Mouse (Mus musculus) neural tube, embryonic 10.5 days (tissue): ENCODE data around the gene Zfp148.

Experiments used
- DNase-seq: peaks from one replicate; pipeline ENCODE4 v3.0.0-alpha.2; 2017; ENCODE audit warnings: low spot score; ENCODE audit errors: extremely low spot score

Zfp148 gene

DNA sequence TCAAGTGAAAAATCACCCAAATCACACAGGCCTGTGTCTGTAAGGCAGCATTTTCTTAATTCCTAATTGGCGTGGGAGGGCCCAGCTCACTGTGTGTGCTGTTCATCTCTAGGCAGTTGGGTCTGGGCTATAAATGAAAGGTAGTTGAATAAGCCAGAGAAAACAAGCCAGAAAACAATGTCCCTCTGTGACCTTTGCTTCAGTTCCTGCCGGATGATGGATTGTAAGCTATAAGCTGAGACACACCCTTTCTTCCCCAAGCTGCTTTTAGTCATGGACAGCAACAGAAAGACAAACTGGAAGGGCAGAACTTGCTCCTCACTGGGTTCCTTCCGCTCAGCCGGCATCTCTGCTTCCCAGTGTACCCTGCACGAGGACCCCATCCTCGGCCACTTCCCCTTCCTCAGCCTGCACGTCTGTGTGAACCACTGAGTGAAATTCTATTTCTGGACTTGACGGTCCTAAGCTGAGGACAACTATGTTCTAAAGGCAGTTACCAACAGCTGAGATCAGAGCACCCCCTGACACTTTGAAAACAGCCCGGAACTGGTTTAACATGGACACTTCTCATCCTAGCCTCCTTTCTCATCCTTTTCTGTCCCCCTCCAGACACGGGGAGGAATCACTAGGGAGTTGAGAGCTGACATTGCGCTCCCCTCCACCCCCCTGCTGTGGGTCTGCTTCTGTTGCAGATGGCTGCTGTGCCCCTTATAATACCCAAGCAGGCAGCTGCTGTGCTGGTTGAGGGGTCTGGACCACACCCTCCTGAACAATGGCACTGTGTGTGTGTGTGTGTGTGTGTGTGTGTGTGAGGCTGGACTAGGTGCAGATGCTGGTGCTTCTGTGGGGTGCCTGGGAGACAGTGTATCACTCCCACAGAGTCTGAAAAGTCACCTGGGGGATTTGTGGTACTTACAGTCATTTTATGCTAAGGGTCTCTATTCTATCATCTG, 149.1 kb downstream of the Zfp148 start:
- DNase-seq = peak; percentile 26

DNA sequence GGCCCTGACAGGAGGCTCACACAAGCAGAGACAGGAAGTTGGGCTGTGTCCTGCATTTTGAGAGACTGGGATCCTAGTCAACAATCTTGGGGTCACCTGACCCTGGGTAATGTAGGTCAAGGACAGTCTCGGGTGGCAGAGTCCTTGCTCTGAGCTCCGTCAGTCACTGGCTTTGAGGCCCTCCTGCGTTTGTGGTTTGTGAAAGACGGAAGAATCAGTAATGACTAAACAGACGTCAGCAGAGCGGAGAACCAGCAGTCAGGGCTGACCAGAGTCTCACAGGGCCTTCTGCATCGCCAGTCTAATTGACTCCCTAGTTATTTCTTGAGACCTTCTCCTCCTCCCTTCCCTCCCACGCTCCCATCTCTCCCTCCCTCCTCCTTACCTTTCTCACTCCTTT, 150.5 kb downstream of the Zfp148 start:
- no peak for DNase-seq

DNA sequence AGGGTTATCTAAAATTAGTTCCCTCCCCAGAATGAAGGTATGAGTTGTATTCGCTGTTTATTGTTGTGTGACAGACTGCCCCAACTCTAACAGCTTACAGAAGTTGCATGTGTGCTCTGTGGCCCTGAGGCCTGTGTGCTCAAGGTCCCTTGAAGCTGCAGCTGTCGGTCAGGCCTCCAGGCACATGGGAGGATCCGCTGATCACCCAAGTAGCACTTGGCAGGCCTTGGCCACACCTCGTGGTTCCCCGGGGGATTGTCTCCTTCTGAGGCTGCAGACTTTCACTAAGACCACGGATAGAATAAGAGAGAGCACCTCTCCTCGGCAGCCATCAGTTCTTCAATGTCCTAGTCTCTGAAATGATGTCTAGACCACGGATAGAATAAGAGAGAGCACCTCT, 155.8 kb downstream of the Zfp148 start:
- no peak for DNase-seq

DNA sequence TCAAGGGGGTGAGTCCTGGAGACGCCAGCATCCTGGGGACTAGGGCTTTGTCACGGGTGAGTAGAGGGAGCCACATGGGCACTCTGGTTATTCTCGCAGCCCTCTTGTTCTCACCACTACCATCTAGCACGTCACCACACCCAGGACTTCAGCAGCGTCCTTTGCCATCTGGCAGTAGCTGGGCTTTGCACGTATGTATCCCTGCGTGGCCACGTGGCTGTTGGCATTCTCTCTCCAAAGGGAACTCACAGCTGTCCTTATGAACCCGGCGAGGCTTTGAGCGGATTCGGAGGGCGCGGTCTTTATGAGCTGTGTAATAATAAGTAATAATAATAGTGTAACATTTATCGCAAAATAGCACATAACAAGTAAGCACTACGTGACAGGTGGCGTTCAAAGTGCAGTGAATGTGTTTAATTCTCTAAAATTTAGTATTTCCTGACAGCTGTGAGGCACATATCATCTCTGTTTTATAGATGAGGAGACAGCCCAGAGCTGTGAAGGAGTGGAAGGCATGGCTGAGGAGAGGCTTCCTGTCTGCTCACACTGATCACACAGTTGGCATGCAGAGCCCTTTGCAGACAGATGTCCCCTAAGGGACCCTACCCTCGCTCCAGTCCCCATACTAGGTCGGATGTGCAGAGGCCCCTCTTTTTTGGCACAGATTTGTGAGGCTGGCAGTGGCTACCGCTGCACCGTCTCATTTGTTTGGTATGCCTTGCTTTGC, 157.0 kb downstream of the Zfp148 start:
- DNase-seq = no peak

DNA sequence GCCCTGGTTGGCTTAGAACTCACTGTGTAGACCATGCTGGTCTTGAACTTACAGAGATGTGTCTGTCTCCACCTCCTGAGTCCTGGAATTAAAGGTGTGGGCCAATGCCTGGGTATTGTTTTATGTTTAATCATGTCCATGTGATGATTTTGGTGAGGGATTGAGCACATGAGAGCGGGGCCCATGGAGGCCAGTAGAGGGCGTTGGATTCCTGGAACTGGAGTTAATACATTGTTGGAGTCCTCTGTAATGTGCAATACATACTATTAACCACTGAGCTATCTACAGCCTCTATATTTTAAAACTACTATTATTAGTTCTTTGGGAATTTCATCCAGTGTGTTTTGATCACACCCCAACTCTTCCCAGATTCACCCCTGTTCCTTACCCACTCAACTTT, 163.7 kb downstream of the Zfp148 start:
- DNase-seq = no peak

DNA sequence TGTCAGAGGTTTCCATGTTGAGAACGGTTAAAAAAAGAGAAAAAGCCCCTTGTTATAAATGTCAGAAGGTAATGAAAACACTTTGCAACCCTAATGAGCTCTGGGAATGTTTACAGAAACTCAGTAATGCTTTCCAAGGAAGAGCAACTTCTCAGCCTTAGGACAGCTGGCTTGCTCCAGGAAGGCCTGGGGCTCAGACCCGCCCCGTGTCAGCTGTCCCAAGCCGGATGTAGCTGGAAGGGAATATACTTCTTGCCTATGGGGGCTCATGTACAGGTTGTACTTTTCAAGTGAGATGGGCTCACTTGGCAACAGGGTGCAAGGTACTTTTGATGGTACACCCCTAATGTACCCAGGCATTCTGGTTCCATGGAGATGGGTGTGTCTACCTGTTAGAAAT, 164.9 kb downstream of the Zfp148 start:
- no peak for DNase-seq

DNA sequence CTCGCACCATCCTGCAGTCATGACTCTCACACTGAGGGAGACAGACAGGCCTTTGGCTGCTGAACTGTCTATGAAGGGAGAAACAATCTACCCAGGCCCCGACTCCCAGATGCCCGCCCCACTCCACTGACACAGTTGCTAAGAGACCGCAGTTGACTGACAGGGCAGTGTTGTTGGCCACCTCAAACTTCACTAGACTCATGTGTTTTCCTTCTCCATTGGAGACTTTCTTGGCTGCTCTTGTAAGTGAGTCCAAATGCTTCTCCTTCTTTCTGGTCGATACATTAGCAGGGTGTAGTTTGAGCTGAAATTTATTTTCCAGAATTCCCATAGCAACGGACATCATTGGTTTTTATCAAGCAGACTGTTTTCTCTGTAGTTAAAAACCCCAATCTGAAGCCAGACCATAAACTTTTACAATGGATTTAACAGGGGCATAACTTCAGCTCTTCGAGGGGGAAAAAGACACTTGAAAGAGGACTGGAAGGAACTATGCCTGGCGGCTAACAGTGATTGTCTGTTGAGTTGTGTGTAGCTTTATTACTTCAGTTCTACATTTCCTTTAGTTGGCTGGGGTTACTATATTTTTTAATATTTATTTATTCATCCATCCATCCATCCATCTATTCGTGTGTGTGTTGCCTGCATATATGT, 173.2 kb downstream of the Zfp148 start:
- DNase-seq = no peak
